Mouse (Mus musculus): ENCODE data around the gene Lypd5.

The Lypd5 gene

GRCm38 (mm10) chr7:24348896-24349295 is at the start of gene Lypd5:
Lypd5 (plus strand) TSS chr7:24349196.
- no peak for DNase-seq (ENCODE audit: low spot score)

GRCm38 (mm10) chr7:24299823-24300481 is 49.0 kb upstream of the Lypd5 start:
- DNase-seq (ENCODE audit: low spot score), result peak; percentile 60

- peak; percentile 66 for DNase-seq (ENCODE audit: low spot score)
Observed at GRCm38 (mm10) chr7:24300771-24301282, 48.2 kb upstream of the Lypd5 start, which contains the start of gene Zfp61. Zfp61 (minus strand) TSS chr7:24301232.

- no peak for DNase-seq (ENCODE audit: low spot score)
Observed at GRCm38 (mm10) chr7:24315726-24316566, 33.0 kb upstream of the Lypd5 start.

- DNase-seq (ENCODE audit: low spot score), result peak; percentile 91
Observed at GRCm38 (mm10) chr7:24316567-24317092, 32.4 kb upstream of the Lypd5 start, which contains the start of gene Zfp94. Zfp94 (minus strand) TSS chr7:24316666.

DNA sequence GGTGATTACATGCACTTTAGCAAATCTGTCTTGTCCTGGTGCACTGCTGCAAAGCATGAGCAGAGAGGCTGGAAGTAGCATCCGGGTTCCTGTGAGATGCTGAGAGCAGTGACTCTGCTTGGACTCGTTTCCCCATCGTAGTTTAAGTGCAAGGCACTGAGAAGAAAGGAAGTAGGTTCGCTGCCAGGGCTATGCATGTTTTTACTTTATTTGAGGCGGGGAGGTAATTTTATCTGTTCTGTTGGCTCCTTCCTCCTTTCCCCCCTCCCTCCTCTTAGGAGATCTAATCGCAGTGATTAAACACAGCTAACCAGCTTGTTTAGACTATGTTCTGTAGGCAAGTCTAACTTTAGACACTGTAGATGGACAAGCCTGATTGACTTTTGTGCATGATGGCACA is 30.1 kb upstream of the Lypd5 start:
- no peak for DNase-seq (ENCODE audit: low spot score)

- no peak for DNase-seq (ENCODE audit: low spot score)
Observed at GRCm38 (mm10) chr7:24322593-24322992, 26.4 kb upstream of the Lypd5 start.

GRCm38 (mm10) chr7:24325197-24325596 is 23.8 kb upstream of the Lypd5 start:
- DNase-seq (ENCODE audit: low spot score), result no peak

GRCm38 (mm10) chr7:24325675-24326128 is 23.3 kb upstream of the Lypd5 start:
- no peak for DNase-seq (ENCODE audit: low spot score)

- DNase-seq (ENCODE audit: low spot score), result no peak
Observed at GRCm38 (mm10) chr7:24326273-24327135, 22.5 kb upstream of the Lypd5 start.

GRCm38 (mm10) chr7:24327281-24327975 is 21.6 kb upstream of the Lypd5 start:
- no peak for DNase-seq (ENCODE audit: low spot score)

GRCm38 (mm10) chr7:24333304-24333986 is 15.6 kb upstream of the Lypd5 start, which contains the start of gene Tescl:
Tescl (minus strand) TSS chr7:24333936.
- peak; percentile 55 for DNase-seq (ENCODE audit: low spot score)

DNA sequence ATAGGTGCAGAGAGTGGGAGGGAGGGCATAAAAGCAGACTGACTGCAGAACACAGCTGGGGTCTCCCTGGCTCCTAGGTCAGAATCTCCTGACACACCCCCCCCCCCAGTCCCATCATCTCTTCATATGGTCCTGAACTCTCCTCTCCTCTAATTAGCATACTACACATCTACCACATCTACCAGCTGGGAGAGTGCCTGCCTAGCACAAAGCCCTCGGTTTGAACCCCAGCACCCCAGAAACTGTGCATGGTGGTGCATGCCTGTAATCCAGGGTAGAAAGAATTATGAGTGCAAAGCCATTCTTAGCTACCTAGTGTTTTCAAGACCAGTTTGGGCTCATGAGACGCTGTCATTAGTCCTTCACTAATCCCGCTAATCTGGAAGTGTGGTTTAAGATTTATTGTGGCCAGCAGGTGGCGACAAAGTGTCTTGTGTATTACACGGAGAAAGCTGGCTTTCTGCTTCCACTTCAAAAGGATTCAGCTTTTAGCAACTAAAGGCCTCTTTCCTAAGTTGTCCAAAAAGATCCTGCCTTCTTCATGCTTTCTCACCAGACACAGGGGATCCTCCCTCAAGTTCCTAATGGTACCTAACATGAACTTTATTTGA is 13.2 kb upstream of the Lypd5 start:
- DNase-seq (ENCODE audit: low spot score), result peak; percentile 87

- no peak for DNase-seq (ENCODE audit: low spot score)
Observed at GRCm38 (mm10) chr7:24338241-24338640, 10.8 kb upstream of the Lypd5 start.

DNA sequence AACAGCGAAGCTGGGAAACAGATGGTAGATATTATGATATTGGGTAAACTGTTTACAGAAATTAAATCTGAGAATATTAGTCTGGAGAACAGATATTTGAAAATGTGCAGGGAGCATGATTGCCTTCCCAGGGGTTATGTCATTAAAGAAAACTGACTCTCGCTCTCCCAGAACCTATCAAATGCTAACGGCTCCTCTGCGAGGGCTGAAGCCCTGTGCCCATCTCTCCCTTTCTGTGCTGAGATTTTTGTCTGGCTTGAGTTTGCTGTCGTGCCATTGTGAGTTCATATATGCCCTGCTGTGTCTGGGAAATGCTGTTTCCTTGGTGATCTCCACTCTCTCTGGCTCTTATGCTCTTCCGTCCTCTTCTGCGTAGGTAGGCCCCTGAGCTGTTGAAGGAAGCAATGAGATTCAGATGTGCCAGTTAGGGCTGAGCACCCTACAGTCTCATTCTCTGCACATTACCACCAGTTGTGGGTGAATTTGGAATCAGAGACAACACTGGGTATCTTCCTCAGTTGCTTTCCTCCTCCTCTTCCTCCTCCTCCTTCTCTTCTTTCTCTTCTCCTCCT is 5.2 kb upstream of the Lypd5 start:
- no peak for DNase-seq (ENCODE audit: low spot score)

GRCm38 (mm10) chr7:24346444-24346843 is 2.6 kb upstream of the Lypd5 start:
- no peak for DNase-seq (ENCODE audit: low spot score)

- no peak for DNase-seq (ENCODE audit: low spot score)
Observed at GRCm38 (mm10) chr7:24355646-24356045, 6.7 kb downstream of the Lypd5 start.

- no peak for DNase-seq (ENCODE audit: low spot score)
Observed at GRCm38 (mm10) chr7:24356081-24356480, 7.1 kb downstream of the Lypd5 start.

- peak; percentile 61 for DNase-seq (ENCODE audit: low spot score)
Observed at GRCm38 (mm10) chr7:24357899-24358298, 8.9 kb downstream of the Lypd5 start.

DNA sequence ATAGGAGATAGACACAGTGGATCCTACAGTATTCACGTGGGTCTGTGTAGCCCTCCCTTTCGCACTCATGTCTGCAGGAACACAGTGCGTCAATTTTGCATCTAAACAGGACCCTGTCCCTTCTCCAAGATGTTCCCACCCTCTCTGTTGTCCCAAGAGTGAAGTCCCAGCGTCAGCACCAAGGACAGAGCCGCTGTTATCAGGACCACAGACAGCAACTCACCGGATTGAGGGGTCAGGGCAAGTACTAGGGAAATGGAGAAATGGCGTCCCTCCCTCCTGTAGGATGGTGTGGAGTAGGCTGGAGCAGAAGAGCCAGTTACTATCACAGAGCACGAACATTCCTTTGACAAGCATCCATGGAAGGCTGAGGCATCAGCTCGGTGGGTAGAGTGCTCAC is 10.3 kb downstream of the Lypd5 start:
- peak; percentile 73 for DNase-seq (ENCODE audit: low spot score)

All from testis, postnatal 10 days (tissue).